Mouse (Mus musculus): ENCODE data around the gene 1700067P10Rik. TPM values are rescaled to one million over a fixed set of nuclear protein-coding genes. Genes with fewer than 3 reads are reported as not detected.

1700067P10Rik gene
- total RNA-seq, 2 experiments from 2014 or later = not detected

Other genes with a start within 250 kb of the 1700067P10Rik start
- 10 to 100 TPM; 12.3 to 15.9 TPM for gene Foxp4, start 164.7 kb upstream of the 1700067P10Rik start, total RNA-seq (2021)
- gene 1700122O11Rik, start 51.0 kb upstream of the 1700067P10Rik start, total RNA-seq (2021) = not detected
- gene 9830107B12Rik, start 56.9 kb downstream of the 1700067P10Rik start, total RNA-seq (2021) = not detected
- not detected for gene A530064D06Rik, start 78.0 kb downstream of the 1700067P10Rik start, total RNA-seq (2021)
- gene Trem1, start 143.4 kb downstream of the 1700067P10Rik start, total RNA-seq (2021) = under 1 TPM; 0.12 to 0.15 TPM
- gene Trem3, start 158.5 kb downstream of the 1700067P10Rik start, total RNA-seq (2021) = not detected
- gene Treml4, start 175.0 kb downstream of the 1700067P10Rik start, total RNA-seq (2021) = under 1 TPM; 0.14 to 0.97 TPM
- gene Treml2, start 210.2 kb downstream of the 1700067P10Rik start, total RNA-seq (2021) = under 1 TPM; 0.42 to 0.69 TPM
- under 1 TPM in 1 of 2 experiments, not detected in 1; 0.15 TPM for gene B430306N03Rik, start 226.8 kb downstream of the 1700067P10Rik start, total RNA-seq (2021)